Mouse (Mus musculus) spleen, postnatal 0 days (tissue): ENCODE results near the gene Lrrc8c. TPM values are rescaled to one million over a fixed set of nuclear protein-coding genes. Genes with fewer than 3 reads are reported as not detected.

Experiments
- polyA plus RNA-seq: library from polyadenylated mRNA; unstranded; fragments of >200 nt; fragmentation: Nextera tagmentation; extraction: Ambion mirVana; gene quantifications from 2 replicates; pipeline ENCODE4 v1.2.1, GENCODE M21; 2015

The Lrrc8c gene
- polyA plus RNA-seq, result 26.3 and 26.5 TPM in 2 replicates

DNA sequence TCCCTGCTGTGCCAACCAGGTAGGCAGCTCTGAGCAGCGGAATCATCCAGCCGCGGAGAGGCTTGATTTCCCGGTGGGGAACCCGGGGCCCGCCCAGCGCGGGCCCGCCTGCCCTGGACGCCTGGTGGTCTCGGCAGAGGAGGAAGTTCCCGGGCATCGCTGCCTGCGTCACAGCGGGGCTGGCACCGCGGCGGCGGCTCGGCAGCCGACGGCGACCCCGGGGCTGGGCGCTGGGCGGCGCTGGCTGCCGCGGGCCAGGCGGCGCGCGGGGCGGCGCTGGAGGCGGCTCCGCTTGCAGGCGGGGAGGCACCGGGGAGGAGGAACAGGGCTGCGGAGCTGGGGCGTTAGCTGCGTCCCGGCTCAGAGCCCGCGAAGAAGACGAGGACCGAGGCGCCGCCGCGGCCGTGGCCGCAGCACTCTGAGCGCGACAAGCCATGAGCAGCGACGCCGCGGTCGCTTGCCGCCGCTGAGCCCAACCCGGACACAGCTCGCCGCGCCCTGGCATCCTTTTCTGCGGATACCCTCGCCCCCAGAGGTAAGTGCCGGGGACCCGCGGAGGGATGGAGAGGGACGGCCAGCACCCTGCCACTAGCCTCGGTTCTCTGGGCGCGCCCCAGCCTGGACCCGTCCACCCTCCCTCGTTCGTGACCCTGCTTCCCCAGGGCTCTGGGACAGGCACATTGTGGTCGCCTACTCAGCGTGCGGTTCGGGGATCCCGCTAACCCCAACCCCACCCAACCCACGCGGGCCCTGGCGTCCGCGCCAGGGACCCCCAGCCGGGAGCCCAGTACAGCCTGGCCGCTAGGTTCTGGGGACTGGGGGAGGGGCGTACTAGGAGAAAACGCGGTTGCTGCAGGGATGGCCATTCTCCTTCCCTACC, at the start of gene Lrrc8c:
Gene Lrrc8c (plus strand): TSS at position 293 of the 880 bp plus-strand sequence.

Other genes with a start within 250 kb of the Lrrc8c start
- gene Gm43302, start 225.7 kb upstream of the Lrrc8c start, polyA plus RNA-seq, result 0.04 TPM in 1 of 2 replicates, not detected in the other
- gene Gbp6, start 225.7 kb upstream of the Lrrc8c start, polyA plus RNA-seq, result 1.1 and 2.1 TPM in 2 replicates
- 3.3 TPM in 2 replicates for gene Lrrc8b, start 103.6 kb upstream of the Lrrc8c start, polyA plus RNA-seq
- gene Lrrc8d, start 180.6 kb downstream of the Lrrc8c start, polyA plus RNA-seq, result 10.2 and 12.0 TPM in 2 replicates